Mouse (Mus musculus) lung, embryonic 14.5 days (tissue): ENCODE results near the gene Fzr1. TPM values are rescaled to one million over a fixed set of nuclear protein-coding genes. Genes with fewer than 3 reads are reported as not detected.

Experiments
- ATAC-seq: fragments of 200-750 bp; cut with Nextera tagmentation; 2 replicates; pipeline ENCODE4 v1.8.0; 2017; ENCODE audit warnings: mild to moderate bottlenecking, moderate TSS enrichment, moderate library complexity; ENCODE audit not compliant: insufficient read depth
- DNase-seq: peaks from one replicate; pipeline ENCODE4 v3.0.0-alpha.2; 2015
- H3K27ac ChIP-seq: fragments of 300-500 bp; sonication (generic); 2 replicates; pipeline ENCODE4 v1.5.1; 2014; ENCODE audit warnings: low read depth, mild to moderate bottlenecking, moderate library complexity
- H3K27me3 ChIP-seq: fragments of 300-500 bp; sonication (generic); 2 replicates; pipeline ENCODE4 v1.6.1; 2014; ENCODE audit warnings: low read length, control low read depth; ENCODE audit not compliant: insufficient read depth
- H3K36me3 ChIP-seq: fragments of 300-500 bp; sonication (generic); 2 replicates; pipeline ENCODE4 v1.6.1; 2014; ENCODE audit warnings: control low read depth; ENCODE audit not compliant: insufficient read depth
- H3K4me1 ChIP-seq: fragments of 300-500 bp; sonication (generic); 2 replicates; pipeline ENCODE4 v1.6.1; 2014; ENCODE audit warnings: antibody characterized with exemption, control low read depth; ENCODE audit not compliant: insufficient read depth
- H3K4me2 ChIP-seq: fragments of 300-500 bp; sonication (generic); 2 replicates; pipeline ENCODE4 v1.6.1; 2014; ENCODE audit warnings: mild to moderate bottlenecking
- H3K4me3 ChIP-seq: fragments of 300-500 bp; sonication (generic); 2 replicates; pipeline ENCODE4 v1.5.1; 2014; ENCODE audit warnings: low read depth, low read length
- H3K9ac ChIP-seq: fragments of 300-500 bp; sonication (generic); 2 replicates; pipeline ENCODE4 v1.6.1; 2014
- H3K9me3 ChIP-seq: fragments of 300-500 bp; sonication (generic); 2 replicates; pipeline ENCODE4 v1.6.1; 2016; ENCODE audit warnings: low read depth, low read length, control low read depth
- CTCF ChIP-seq: IDR thresholded peaks from 2 replicates; pipeline ENCODE4 v1.5.1; 2016; ENCODE audit warnings: antibody characterized with exemption, low read depth
- WGBS: fragments of 180-500 bp; shearing (Covaris S2); extraction: QIAGEN DNeasy Blood & Tissue Kit; methylation state at CpG from one replicate; pipeline ENCODE4 v1.1.7; 2014; 5-methylcytosine and 5-hydroxymethylcytosine counted together
- polyA plus RNA-seq: library from polyadenylated mRNA; unstranded; fragments of >200 nt; fragmentation: Nextera tagmentation; extraction: Ambion mirVana; gene quantifications from 2 replicates; pipeline ENCODE4 v1.2.1, GENCODE M21; 2014

Gene Fzr1
- polyA plus RNA-seq, 1 experiment from 2014 or later = 116 TPM

GRCm38 (mm10) chr10:81424246-81425051 lies 46.1 kb upstream of the Fzr1 start:
- Histone ChIP-seq H3K4me1 (peaks cover 8% of the 10 kb centered on the region; the same call in 1 of the 2 replicates), H3K36me3 (peaks cover 15% of the 10 kb centered on the region), H3K9me3 (no peaks in the 10 kb centered on the region), H3K27ac (peak overlapping the region; percentile 83), H3K4me2 (peak overlapping the region; percentile 82), H3K27me3 (no peaks in the 10 kb centered on the region; the same call in 1 of the 2 replicates), H3K9ac (peak overlapping the region; percentile 47), H3K4me3 (peak overlapping the region; percentile 71)
- 7% methylated on average over 25 of the region's 25 CpGs for WGBS
- DNase-seq = peak; percentile 74
- no peak for TF ChIP-seq CTCF
- peak; percentile 18; the same call in 1 of the 2 replicates for ATAC-seq

- peak overlapping the region; percentile 47 for H3K9ac ChIP-seq
- H3K4me2 ChIP-seq = peak overlapping the region; percentile 82
- H3K9me3 ChIP-seq = no peaks in the 10 kb centered on the region
- ATAC-seq = no peak
- peaks cover 23% of the 10 kb centered on the region for H3K36me3 ChIP-seq
- no peak for TF ChIP-seq CTCF
- H3K4me1 ChIP-seq = peaks cover 12% of the 10 kb centered on the region; the same call in 1 of the 2 replicates
- no peak overlapping the region for H3K4me3 ChIP-seq
- H3K27ac ChIP-seq = peak overlapping the region; percentile 83; the same call in 1 of the 2 replicates
- DNase-seq = no peak
- no peaks in the 10 kb centered on the region; the same call in 1 of the 2 replicates for H3K27me3 ChIP-seq
- WGBS = 58% methylated on average over 4 of the region's 4 CpGs
Measured at GRCm38 (mm10) chr10:81423476-81424245, 45.3 kb upstream of the Fzr1 start.

GRCm38 (mm10) chr10:81422661-81423217 lies 44.4 kb upstream of the Fzr1 start:
- Histone ChIP-seq H3K27me3 (no peaks in the 10 kb centered on the region; the same call in 1 of the 2 replicates), H3K36me3 (peaks cover 24% of the 10 kb centered on the region), H3K4me1 (peaks cover 13% of the 10 kb centered on the region), H3K9me3 (no peaks in the 10 kb centered on the region), H3K4me2 (no peak overlapping the region), H3K9ac (no peak overlapping the region), H3K4me3 (no peak overlapping the region), H3K27ac (no peak overlapping the region)
- DNase-seq (no peak), ATAC-seq (no peak)
- WGBS = 80% methylated on average over 3 of the region's 3 CpGs
- no peak for TF ChIP-seq CTCF

GRCm38 (mm10) chr10:81422191-81422590 lies 43.9 kb upstream of the Fzr1 start:
- ATAC-seq (no peak), DNase-seq (no peak)
- H3K27me3 ChIP-seq = no peaks in the 10 kb centered on the region; the same call in 1 of the 2 replicates
- peaks cover 15% of the 10 kb centered on the region for H3K4me1 ChIP-seq
- WGBS = 58% methylated on average over 6 of the region's 6 CpGs
- peaks cover 24% of the 10 kb centered on the region for H3K36me3 ChIP-seq
- no peak overlapping the region for H3K4me2 ChIP-seq
- H3K9me3 ChIP-seq = no peaks in the 10 kb centered on the region
- no peak for TF ChIP-seq CTCF
- no peak overlapping the region for H3K27ac ChIP-seq
- H3K4me3 ChIP-seq = no peak overlapping the region
- no peak overlapping the region for H3K9ac ChIP-seq

- ATAC-seq = no peak
- H3K27ac ChIP-seq = no peak overlapping the region
- H3K4me2 ChIP-seq = no peak overlapping the region
- no peak overlapping the region for H3K4me3 ChIP-seq
- H3K9me3 ChIP-seq = no peaks in the 10 kb centered on the region
- H3K4me1 ChIP-seq = peaks cover 19% of the 10 kb centered on the region
- H3K27me3 ChIP-seq = no peaks in the 10 kb centered on the region
- DNase-seq = no peak
- TF ChIP-seq CTCF = no peak
- no peak overlapping the region for H3K9ac ChIP-seq
- H3K36me3 ChIP-seq = peaks cover 24% of the 10 kb centered on the region
- 78% methylated on average over 5 of the region's 5 CpGs for WGBS
Measured at GRCm38 (mm10) chr10:81421797-81422100, 43.4 kb upstream of the Fzr1 start.

GRCm38 (mm10) chr10:81421041-81421796 lies 42.9 kb upstream of the Fzr1 start:
- peaks cover 21% of the 10 kb centered on the region for H3K4me1 ChIP-seq
- no peak for TF ChIP-seq CTCF
- H3K9me3 ChIP-seq = no peaks in the 10 kb centered on the region
- no peaks in the 10 kb centered on the region for H3K27me3 ChIP-seq
- DNase-seq = no peak
- no peak overlapping the region for H3K9ac ChIP-seq
- H3K27ac ChIP-seq = no peak overlapping the region
- H3K4me3 ChIP-seq = no peak overlapping the region
- no peak for ATAC-seq
- WGBS = 74% methylated on average over 4 of the region's 4 CpGs
- H3K36me3 ChIP-seq = peaks cover 24% of the 10 kb centered on the region
- H3K4me2 ChIP-seq = no peak overlapping the region
